Mouse (Mus musculus) mouse embryonic stem cell (cell line): ENCODE data around the gene Sh2d3c.

Source experiments
- in situ Hi-C, 2 experiments: fragments of 300-500 bp; cut with MboI; formaldehyde crosslinking; loops; 1 replicate in 1 of 2; 3 replicates in 1 of 2; pipeline ENCODE4 v1.14.3; 2019 to 2020; ENCODE audit warnings: low sequenced_read_pairs in 2 of 2, low pct_unique_long_range_greater_than_20kb in 1 of 2, mixed read lengths in 1 of 2; ENCODE audit not compliant: unreplicated experiment in 1 of 2

Gene Sh2d3c

DNA sequence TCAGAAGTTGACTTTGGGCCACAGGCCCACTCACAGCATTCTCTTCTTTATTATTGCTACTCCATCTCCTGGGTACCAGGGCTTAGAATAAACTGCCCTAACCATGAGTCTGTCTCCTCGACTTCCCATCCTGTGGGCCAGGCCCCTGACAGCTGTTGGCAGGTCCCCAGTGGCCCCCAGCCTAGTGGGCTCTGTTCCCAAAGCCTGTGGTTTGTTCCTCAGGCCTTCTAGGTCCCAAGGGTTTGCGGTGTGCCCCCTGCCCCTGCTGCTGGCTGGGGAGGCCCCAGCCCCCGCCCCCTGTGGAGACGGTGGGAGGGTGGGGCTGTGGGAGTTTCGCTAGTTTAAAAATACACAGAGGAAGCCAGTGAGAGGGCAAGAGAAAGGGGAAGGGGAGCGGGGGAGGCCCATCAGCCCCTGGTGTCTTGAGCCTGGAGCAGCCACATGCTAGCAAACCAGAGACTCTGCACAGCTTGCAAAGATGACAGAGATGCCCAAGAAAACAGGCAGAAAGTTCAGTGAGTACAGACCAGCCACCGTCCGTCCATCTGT lies at the start of gene Sh2d3c:
Gene Sh2d3c (plus strand): TSS at position 375 of the 549 bp plus-strand sequence.
- in situ Hi-C loops, result no loop called here

GRCm38 (mm10) chr2:32671147-32671546 lies 49.7 kb upstream of the Sh2d3c start:
- in situ Hi-C loops, result no loop called here

DNA sequence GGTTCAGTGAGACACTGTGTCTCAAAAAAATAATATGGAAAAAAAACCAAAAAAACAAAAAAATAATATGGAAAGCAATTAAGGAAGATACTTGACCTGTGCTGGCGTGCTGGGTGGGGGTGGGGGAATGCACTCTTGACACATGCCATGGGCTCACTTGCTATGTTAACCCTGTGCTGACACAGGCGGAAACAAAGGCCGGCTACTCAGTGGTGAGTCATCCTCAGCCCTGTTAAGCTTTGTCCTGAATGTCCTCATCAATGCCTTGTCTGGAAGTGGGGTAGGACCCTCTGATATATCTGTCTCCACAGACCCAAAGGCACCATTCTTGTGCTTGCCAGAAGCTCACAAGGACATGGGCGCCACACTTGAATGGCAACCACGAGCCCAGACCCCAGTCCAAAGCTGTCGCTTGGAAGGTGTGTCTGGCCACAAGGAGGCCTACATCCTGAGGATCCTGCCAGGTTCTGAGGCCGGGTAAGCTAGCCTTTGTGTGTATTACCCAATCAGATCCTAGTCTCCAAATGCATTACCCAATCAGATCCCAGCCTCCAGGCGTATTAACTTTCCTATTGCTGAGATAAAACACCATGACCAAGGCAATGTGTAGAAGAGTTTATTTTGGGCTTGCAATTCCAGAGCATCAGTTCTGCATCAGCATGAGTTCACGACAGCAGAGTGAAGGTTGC lies 48.8 kb upstream of the Sh2d3c start:
- in situ Hi-C loops, result no loop called here

- in situ Hi-C loops, result no loop called here
These were observed 47.5 kb upstream of the Sh2d3c start for GRCm38 (mm10) chr2:32673176-32673917.

DNA sequence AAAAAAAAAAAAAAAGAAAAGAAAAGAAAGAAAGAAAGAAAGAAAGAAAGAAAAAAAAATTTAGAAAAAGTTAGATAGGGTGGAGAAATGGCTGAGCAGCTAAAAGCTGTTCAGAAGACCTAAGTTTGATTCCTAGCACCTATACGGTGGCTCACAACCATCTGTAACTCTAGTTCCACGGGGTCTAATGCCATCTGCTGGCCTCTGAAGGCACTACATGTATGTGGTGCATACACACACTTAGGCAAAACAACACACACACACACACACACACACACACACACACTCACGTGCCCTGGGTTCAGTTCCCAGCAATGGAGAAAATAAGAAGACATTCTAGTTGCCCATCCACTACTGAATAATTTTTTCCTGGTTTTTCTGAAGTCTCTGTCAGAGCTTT lies 44.0 kb upstream of the Sh2d3c start:
- in situ Hi-C loops, result no loop called here

- in situ Hi-C loops, result no loop called here
These were observed 43.2 kb upstream of the Sh2d3c start for GRCm38 (mm10) chr2:32677683-32678082.

DNA sequence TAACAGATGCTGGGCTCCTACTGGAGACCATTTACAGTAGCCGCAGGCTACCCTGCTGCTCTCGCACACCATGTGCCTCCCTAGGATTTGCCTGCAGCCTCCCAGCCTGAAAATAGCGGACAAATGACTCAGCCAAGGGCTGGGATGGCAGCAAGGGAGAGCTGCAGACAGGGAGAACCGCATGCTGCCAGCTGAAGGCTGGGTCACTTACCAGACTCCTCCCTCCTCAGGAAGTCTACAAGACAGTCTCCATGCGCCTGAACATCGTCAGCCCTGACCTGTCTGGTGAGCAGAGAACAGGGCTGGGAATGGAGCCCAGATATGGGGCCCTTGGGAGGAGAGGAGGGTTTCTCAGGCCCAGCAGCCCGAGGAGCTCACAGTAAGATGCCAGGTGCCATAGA lies 40.8 kb upstream of the Sh2d3c start:
- in situ Hi-C loops, result loop anchor here in 1 of 2 experiments (10.0 kb wide), 1 partner anchor 45 kb away; no protein-coding TSS in a partner anchor

- in situ Hi-C loops, result loop anchor here in 1 of 2 experiments (10.0 kb wide), 1 partner anchor 46 kb away; no protein-coding TSS in a partner anchor
These were observed 39.7 kb upstream of the Sh2d3c start for GRCm38 (mm10) chr2:32680961-32681650.

GRCm38 (mm10) chr2:32681754-32682153 lies 39.1 kb upstream of the Sh2d3c start:
- in situ Hi-C loops, result loop anchor here in 1 of 2 experiments (10.0 kb wide), 1 partner anchor 47 kb away; no protein-coding TSS in a partner anchor

DNA sequence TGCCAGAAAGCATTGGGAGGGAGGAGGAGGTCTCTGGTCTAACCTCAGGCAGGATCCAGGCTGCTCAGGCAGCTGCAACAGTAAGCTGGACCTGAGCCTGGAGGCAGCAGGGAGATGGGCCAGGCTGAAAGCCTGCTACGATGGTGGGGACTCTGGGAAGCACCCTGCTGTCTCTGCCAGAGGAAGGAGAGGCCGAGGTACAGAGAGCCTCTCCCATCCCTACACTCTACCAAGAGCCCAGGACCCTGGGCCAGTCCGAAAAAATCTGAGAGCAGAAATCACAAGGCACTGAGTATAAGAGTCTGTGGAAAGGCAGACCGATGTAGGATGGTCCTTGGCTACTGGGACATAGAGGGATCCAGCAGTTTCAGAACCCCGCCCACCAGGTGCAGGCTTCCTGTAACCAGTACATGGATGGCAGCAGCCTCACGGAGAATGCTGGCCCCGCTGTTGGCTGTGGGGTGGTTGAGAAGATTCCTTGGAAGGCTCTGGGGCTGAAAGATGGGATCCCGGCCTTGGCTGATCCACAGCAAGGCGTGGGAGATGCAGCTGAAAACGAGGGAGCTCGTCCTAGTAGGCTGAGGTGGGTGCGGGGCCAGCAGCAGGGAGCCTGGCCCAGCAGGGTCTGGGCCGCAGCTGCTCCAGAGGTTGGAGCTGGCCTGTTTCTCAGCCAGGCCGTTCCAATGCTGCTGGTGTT lies 38.0 kb upstream of the Sh2d3c start:
- in situ Hi-C loops, result loop anchor here in 1 of 2 experiments (10.0 kb wide), 1 partner anchor 48 kb away; no protein-coding TSS in a partner anchor

- in situ Hi-C loops, result loop anchor here in 1 of 2 experiments (10.0 kb wide), 1 partner anchor 49 kb away; no protein-coding TSS in a partner anchor
These were observed 37.2 kb upstream of the Sh2d3c start for GRCm38 (mm10) chr2:32683701-32684100.

GRCm38 (mm10) chr2:32684681-32685428 lies 36.0 kb upstream of the Sh2d3c start:
- in situ Hi-C loops, result loop anchor here in 1 of 2 experiments (10.0 kb wide), 1 partner anchor 50 kb away; no protein-coding TSS in a partner anchor

DNA sequence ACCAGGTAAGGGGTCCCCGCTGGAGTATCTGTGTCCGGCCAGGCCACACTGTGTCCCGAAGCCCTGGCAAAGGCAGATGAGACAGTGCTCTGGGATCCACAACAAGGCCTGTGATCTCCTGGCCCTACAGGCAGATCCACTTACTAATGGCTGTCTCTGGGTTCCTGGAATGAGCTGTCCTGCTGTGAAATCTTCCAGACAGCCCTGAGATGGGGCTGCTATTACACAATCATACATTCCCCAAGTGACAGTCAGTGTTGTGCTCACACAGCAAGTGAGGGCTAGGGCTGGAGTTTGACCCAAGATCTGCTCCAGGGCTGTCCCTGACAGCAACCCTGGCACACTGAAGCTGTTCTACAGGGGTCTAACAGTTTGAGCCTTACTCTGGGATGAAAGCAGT lies 35.0 kb upstream of the Sh2d3c start:
- in situ Hi-C loops, result loop anchor here in 1 of 2 experiments (10.0 kb wide), 1 partner anchor 51 kb away; no protein-coding TSS in a partner anchor

- in situ Hi-C loops, result loop anchor here in 1 of 2 experiments (10.0 kb wide), 1 partner anchor 52 kb away; no protein-coding TSS in a partner anchor
These were observed 34.2 kb upstream of the Sh2d3c start for GRCm38 (mm10) chr2:32686640-32687039.

GRCm38 (mm10) chr2:32687562-32687961 lies 33.3 kb upstream of the Sh2d3c start:
- in situ Hi-C loops, result loop anchor here in 1 of 2 experiments (10.0 kb wide), 1 partner anchor 53 kb away; no protein-coding TSS in a partner anchor

DNA sequence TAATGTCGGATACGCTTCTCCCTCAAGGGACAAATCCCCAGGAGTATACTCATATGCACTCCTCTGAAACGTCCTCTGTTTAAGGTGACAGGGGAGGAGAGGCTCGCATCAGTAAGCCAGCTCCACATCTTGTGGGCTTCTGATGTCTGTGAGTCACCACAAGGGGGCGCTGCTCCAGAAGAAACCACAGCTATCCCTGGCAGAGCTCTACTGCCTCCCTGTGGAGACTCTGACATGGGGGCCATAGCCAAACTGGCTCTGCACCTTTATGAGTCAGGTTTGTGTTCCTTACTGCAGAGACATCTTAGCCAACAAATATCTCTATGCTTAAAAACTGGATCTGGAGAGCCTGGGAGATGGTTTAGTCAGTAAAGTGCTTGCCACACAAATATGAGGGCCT lies 31.4 kb upstream of the Sh2d3c start:
- in situ Hi-C loops, result loop anchor here in 1 of 2 experiments (10.0 kb wide), 1 partner anchor 55 kb away; no protein-coding TSS in a partner anchor

DNA sequence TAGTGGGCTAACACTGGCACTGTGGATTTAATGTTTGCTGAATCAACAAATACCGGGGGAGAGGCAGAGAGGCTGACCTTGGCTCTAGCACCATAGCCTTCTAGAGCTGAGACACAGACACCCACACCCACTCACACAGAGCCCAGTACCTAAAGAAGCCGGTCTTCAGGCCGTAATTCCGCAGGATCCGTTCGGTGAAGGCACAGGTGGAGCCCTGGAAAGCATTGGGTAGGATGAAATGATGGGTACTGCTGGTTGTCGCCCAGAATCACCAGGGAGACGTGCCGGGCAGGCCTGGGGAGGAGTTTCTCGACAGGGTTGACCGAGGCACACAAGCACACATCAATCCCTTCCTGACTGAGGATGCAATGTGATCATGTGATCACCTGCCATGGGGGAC lies 29.8 kb upstream of the Sh2d3c start:
- in situ Hi-C loops, result no loop called here
